Mouse (Mus musculus) gastrocnemius, postnatal 36 days (tissue): Measurements from ENCODE around the gene Slc16a13. TPM values are rescaled to one million over a fixed set of nuclear protein-coding genes. Genes with fewer than 3 reads are reported as not detected.
A peak's percentile ranks its signal among the peaks of the same experiment; 100 is the strongest.

Experiments used
- DNase-seq, 2 experiments: peaks; one replicate each; pipeline ENCODE4 v3.0.0; 2022
- intact Hi-C: fragments of 180-260 bp; cut with DNase I; formaldehyde crosslinking; loops from one replicate; pipeline ENCODE4 v1.15.1; 2025
- total RNA-seq, 2 experiments: library from RNA; stranded (reverse); gene quantifications; 2 replicates each; pipeline ENCODE4 v1.2.3; 2021

Gene Slc16a13
- total RNA-seq, 2 experiments from 2014 or later: 0.74 to 0.94 TPM

GRCm38 (mm10) chr11:70213736-70214135 is 7.1 kb downstream of the Slc16a13 start:
- DNase-seq: no peak
- intact Hi-C loops: loop anchor here (2.0 to 5.0 kb wide), 2 partner anchors 139 to 156 kb away; no protein-coding TSS in a partner anchor

- DNase-seq: peak in 1 of 2 experiments; percentile 59
- intact Hi-C loops: loop anchor here (2.0 to 5.0 kb wide), 2 partner anchors 138 to 156 kb away; no protein-coding TSS in a partner anchor
Measured at GRCm38 (mm10) chr11:70212896-70213295, 8.0 kb downstream of the Slc16a13 start.

GRCm38 (mm10) chr11:70212423-70212822 is 8.4 kb downstream of the Slc16a13 start, which contains the start of gene Slc16a11:
Gene Slc16a11, plus strand, starts transcription at chr11:70212752.
- DNase-seq: no peak
- intact Hi-C loops: loop anchor here (2.0 to 5.0 kb wide), 2 partner anchors 138 to 155 kb away; no protein-coding TSS in a partner anchor

- intact Hi-C loops: loop anchor here (2.0 to 5.0 kb wide), 2 partner anchors 137 to 155 kb away; no protein-coding TSS in a partner anchor
Measured at GRCm38 (mm10) chr11:70211972-70212371, 8.9 kb downstream of the Slc16a13 start.

GRCm38 (mm10) chr11:70210681-70211080 is 10.2 kb downstream of the Slc16a13 start:
- DNase-seq: no peak
- intact Hi-C loops: loop anchor here (5.0 kb wide), 1 partner anchor 153 kb away; no protein-coding TSS in a partner anchor

More at GRCm38 (mm10) chr11:70211972-70212371, 8.9 kb downstream of the Slc16a13 start:
- DNase-seq: no peak

GRCm38 (mm10) chr11:70208778-70209388 is 12.0 kb downstream of the Slc16a13 start:
- intact Hi-C loops: no loop called here
- no peak for DNase-seq

- no peak for DNase-seq
Measured at GRCm38 (mm10) chr11:70207283-70207682, 13.6 kb downstream of the Slc16a13 start.

GRCm38 (mm10) chr11:70206801-70207200 is 14.1 kb downstream of the Slc16a13 start:
- intact Hi-C loops: no loop called here
- DNase-seq: no peak

More at GRCm38 (mm10) chr11:70207283-70207682, 13.6 kb downstream of the Slc16a13 start:
- intact Hi-C loops: no loop called here

GRCm38 (mm10) chr11:70201691-70202090 is 19.2 kb downstream of the Slc16a13 start:
- peak; percentile 73 to 79 for DNase-seq

GRCm38 (mm10) chr11:70200036-70200608 is 20.7 kb downstream of the Slc16a13 start:
- intact Hi-C loops: loop anchor here (2.0 kb wide), 1 partner anchor 125 kb away; no protein-coding TSS in a partner anchor
- DNase-seq: no peak

More at GRCm38 (mm10) chr11:70201691-70202090, 19.2 kb downstream of the Slc16a13 start:
- intact Hi-C loops: loop anchor here (2.0 kb wide), 1 partner anchor 127 kb away; no protein-coding TSS in a partner anchor

- intact Hi-C loops: no loop called here
- DNase-seq: no peak
Measured at GRCm38 (mm10) chr11:70199107-70199506, 21.8 kb downstream of the Slc16a13 start.

- intact Hi-C loops: no loop called here
- DNase-seq: no peak
Measured at GRCm38 (mm10) chr11:70198332-70198731, 22.5 kb downstream of the Slc16a13 start.

- intact Hi-C loops: no loop called here
Measured at GRCm38 (mm10) chr11:70193354-70194285, 27.2 kb downstream of the Slc16a13 start.

GRCm38 (mm10) chr11:70192157-70192556 is 28.7 kb downstream of the Slc16a13 start:
- no peak for DNase-seq
- intact Hi-C loops: no loop called here

More at GRCm38 (mm10) chr11:70193354-70194285, 27.2 kb downstream of the Slc16a13 start:
- no peak for DNase-seq

GRCm38 (mm10) chr11:70191188-70191587 is 29.7 kb downstream of the Slc16a13 start:
- intact Hi-C loops: no loop called here
- no peak for DNase-seq

GRCm38 (mm10) chr11:70189319-70190134 is 31.3 kb downstream of the Slc16a13 start:
- DNase-seq: no peak
- intact Hi-C loops: no loop called here

GRCm38 (mm10) chr11:70185120-70185519 is 35.7 kb downstream of the Slc16a13 start:
- no peak for DNase-seq
- intact Hi-C loops: no loop called here

- intact Hi-C loops: no loop called here
- DNase-seq: no peak
Measured at GRCm38 (mm10) chr11:70180496-70180895, 40.4 kb downstream of the Slc16a13 start.

GRCm38 (mm10) chr11:70179401-70179800 is 41.5 kb downstream of the Slc16a13 start:
- DNase-seq: no peak
- intact Hi-C loops: no loop called here
